Mouse (Mus musculus) B cell, adult 67 days (primary cell): ENCODE measurements around the gene Hnrnph1. TPM values are rescaled to one million over a fixed set of nuclear protein-coding genes. Genes with fewer than 3 reads are reported as not detected.

Source experiments
- total RNA-seq, 2 experiments: library from RNA; stranded (reverse); gene quantifications; 4 replicates each; pipeline ENCODE4 v1.2.4; 2023

Gene Hnrnph1
- 1,000 to 10,000 TPM; 1,113 to 1,181 TPM for total RNA-seq

DNA sequence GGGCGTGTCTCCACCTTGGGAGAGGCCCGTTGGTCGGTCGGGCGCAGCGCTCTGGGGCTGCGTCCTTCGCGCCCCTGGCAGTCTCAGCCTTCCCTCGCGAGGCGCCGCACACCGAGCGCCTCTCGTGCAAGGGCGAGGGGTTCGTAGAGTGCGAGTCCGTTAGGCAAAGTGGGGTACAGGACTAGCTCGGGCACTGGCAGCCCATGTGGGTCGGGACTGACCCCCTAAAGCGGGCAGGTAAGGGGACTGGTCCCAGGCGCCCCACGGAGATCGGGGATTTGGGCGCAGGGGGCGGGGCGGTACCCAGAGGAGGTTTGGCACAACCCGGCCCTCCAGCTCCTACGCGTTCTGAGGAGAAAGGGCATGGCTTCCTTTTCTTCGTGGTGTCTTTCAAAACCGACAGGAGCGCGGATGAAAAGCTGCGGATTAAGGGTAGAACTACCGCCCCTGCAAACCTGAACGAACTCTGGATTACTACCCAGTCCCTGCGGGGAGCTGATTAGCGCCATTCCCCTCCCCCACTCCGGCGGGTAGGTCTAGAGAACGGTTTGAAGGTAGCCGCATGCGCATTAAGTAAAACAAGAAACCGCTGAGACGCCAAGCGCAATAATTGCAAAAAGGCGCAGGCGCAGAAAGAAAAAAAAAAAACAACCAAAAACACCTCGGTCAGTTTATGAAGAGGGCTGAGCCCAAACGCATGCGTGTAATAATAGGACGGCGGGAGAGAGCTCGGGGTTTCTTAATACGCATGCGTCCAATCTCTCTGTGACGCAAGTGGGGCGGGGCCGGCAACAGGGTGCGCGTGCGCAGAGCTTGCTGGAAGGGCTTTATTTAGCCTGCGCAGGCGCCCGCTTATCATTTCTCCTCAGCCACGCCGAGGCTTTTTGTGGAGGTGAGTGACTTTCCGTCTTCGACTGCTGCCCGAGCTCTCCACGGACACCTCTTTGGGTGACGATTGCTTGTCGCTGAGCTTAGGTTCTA is at the start of gene Hnrnph1:
Hnrnph1 (plus strand) TSS at position 80 of the 981 bp plus-strand sequence.

DNA sequence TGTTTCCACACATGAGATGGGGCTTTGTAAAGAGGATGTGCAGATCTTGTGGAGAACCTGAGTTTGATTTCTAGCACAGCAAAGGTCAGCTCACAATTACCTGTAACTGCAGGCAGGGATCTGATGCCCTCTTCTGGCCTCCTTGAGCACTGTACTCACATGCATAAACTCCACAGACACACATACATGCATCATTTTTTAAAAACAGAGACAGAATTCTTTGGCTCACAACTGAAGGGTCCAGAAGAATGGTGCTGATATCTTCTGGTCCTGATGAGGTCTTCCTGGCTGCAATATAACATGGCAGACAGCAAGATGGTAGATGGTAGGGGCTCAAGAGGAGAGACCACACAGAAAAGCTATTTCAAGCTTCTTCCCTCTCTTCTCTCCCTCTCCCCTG is 22.6 kb upstream of the Hnrnph1 start, which contains the start of gene Cby3:
Cby3 (plus strand) TSS at position 301 of the 400 bp plus-strand sequence.

DNA sequence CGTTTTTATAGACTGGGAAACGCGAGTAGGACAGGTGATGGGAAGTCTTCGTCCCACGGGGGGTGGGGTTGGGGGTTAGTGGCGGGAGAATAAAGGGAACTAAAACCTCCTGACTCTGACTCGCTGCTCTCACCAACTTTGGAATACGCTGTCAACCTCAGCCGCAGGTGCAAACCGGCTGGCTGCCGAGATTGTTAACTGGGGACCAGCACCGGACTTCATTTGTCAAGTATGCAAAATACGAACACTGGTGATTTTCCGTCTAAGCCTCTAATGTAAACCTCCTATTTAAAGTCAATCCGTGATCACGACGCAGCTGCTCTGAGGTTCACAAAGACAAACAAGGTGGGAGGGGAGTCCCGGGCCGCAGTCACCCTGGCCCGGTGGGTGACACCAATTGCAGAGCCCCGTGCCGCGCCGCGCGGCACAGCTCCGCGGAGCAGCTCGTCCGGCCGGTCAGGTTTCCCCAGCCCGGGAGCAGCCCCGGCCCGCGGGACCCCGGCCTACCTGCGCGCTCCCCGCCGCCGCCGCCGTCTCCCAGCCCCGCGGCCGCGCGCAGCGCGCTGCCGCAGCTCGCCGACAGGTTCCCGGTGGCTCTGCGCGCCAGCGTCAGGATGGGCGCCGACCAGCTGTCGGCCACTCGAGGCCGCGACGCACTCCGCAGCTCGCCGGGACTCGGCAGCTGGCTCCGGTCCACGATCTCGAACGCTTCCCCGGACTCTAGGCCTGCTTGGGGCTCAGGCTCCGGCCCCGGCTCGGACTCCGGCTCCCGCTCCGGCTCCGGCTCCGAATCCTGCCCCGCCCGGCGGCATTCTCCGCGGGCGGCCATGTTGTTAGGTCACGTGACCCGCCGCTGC is 53.7 kb downstream of the Hnrnph1 start, which contains the start of gene Rufy1:
Rufy1 (minus strand) TSS at position 849 of the 857 bp plus-strand sequence.

Other genes with a start within 250 kb of the Hnrnph1 start
- 10 to 100 TPM; 55.1 to 81.9 TPM for gene Tbc1d9b, start 245.6 kb upstream of the Hnrnph1 start, total RNA-seq
- gene Mrnip, start 202.5 kb upstream of the Hnrnph1 start, total RNA-seq, result 1 to 10 TPM; 4.1 to 6.3 TPM
- gene Sqstm1, start 166.2 kb upstream of the Hnrnph1 start, total RNA-seq, result 100 to 1,000 TPM; 406 to 500 TPM
- 1 to 10 TPM; 5.6 to 9.7 TPM for gene Mgat4b, start 166.1 kb upstream of the Hnrnph1 start, total RNA-seq
- not detected for gene Ltc4s, start 138.4 kb upstream of the Hnrnph1 start, total RNA-seq
- gene Maml1, start 84.7 kb upstream of the Hnrnph1 start, total RNA-seq, result 10 to 100 TPM; 42.3 to 45.4 TPM
- 100 to 1,000 TPM; 220 to 234 TPM for gene Canx, start 51.3 kb upstream of the Hnrnph1 start, total RNA-seq
- not detected for gene Cby3, start 22.5 kb upstream of the Hnrnph1 start, total RNA-seq
- gene Rufy1, start 54.1 kb downstream of the Hnrnph1 start, total RNA-seq, result 10 to 100 TPM; 56.2 to 56.9 TPM
- not detected for gene Adamts2, start 225.1 kb downstream of the Hnrnph1 start, total RNA-seq